Mouse (Mus musculus) T-helper 17 cell (primary cell): Measurements from ENCODE around the gene Trpm4.
"Not testable (repeated sequence)": the region's sequence is repeated elsewhere in the genome, so short reads cannot be mapped to it uniquely, and the experiment has no call there.

Experiments used
- in situ Hi-C, 2 experiments: fragments of 300-600 bp; cut with MboI, MseI; formaldehyde crosslinking; loops; 1 replicate in 1 of 2; 2 replicates in 1 of 2; pipeline ENCODE4 v1.15.1; 2025; ENCODE audit warnings: high pct_unique_total_duplicates in 2 of 2

Trpm4 gene

GRCm38 (mm10) chr7:45333431-45333982 is at the start of gene Trpm4:
Gene Trpm4 (minus strand): TSS chr7:45333780.
- in situ Hi-C loops, result no loop called here

GRCm38 (mm10) chr7:45376057-45376456 is 42.5 kb upstream of the Trpm4 start:
- in situ Hi-C loops, result loop anchor here in 1 of 2 experiments (25.0 kb wide), 1 partner anchor 1411 kb away; the partner anchor contains the start of genes Gtf2h1 and Hps5

- in situ Hi-C loops, result loop anchor here in 1 of 2 experiments (25.0 kb wide), 1 partner anchor 1413 kb away; the partner anchor contains the start of genes Gtf2h1 and Hps5
These were observed 41.0 kb upstream of the Trpm4 start for GRCm38 (mm10) chr7:45374620-45375019.

- in situ Hi-C loops, result no loop called here
These were observed 38.8 kb upstream of the Trpm4 start for GRCm38 (mm10) chr7:45372371-45372770.

- in situ Hi-C loops, result no loop called here
These were observed 37.1 kb upstream of the Trpm4 start, which contains the start of gene Lin7b for GRCm38 (mm10) chr7:45370475-45371311. Gene Lin7b (minus strand): TSS chr7:45370583.

GRCm38 (mm10) chr7:45369836-45370474 is 36.4 kb upstream of the Trpm4 start:
- in situ Hi-C loops, result no loop called here

- in situ Hi-C loops, result no loop called here
These were observed 35.6 kb upstream of the Trpm4 start for GRCm38 (mm10) chr7:45369022-45369745.

- in situ Hi-C loops, result no loop called here
These were observed 34.6 kb upstream of the Trpm4 start for GRCm38 (mm10) chr7:45368178-45368577.

- in situ Hi-C loops, result no loop called here
These were observed 33.7 kb upstream of the Trpm4 start for GRCm38 (mm10) chr7:45367020-45367880.

GRCm38 (mm10) chr7:45366652-45367019 is 33.1 kb upstream of the Trpm4 start, which contains the start of gene Ppfia3:
Gene Ppfia3 (minus strand): TSS chr7:45367019.
- in situ Hi-C loops, result no loop called here

GRCm38 (mm10) chr7:45365742-45366651 is 32.4 kb upstream of the Trpm4 start:
- in situ Hi-C loops, result no loop called here

- in situ Hi-C loops, result no loop called here
These were observed 30.4 kb upstream of the Trpm4 start for GRCm38 (mm10) chr7:45363983-45364382.

- in situ Hi-C loops, result no loop called here
These were observed 29.2 kb upstream of the Trpm4 start for GRCm38 (mm10) chr7:45362801-45363200.

GRCm38 (mm10) chr7:45361243-45361804 is 27.7 kb upstream of the Trpm4 start:
- in situ Hi-C loops, result no loop called here

- in situ Hi-C loops, result no loop called here
These were observed 27.0 kb upstream of the Trpm4 start for GRCm38 (mm10) chr7:45360404-45361125.

- in situ Hi-C loops, result not testable (repeated sequence)
These were observed 25.5 kb upstream of the Trpm4 start for GRCm38 (mm10) chr7:45359081-45359480.

- in situ Hi-C loops, result no loop called here
These were observed 22.5 kb upstream of the Trpm4 start for GRCm38 (mm10) chr7:45356087-45356486.

- in situ Hi-C loops, result no loop called here
These were observed 21.9 kb upstream of the Trpm4 start for GRCm38 (mm10) chr7:45355318-45356020.
